Mouse (Mus musculus) liver, adult (tissue): ENCODE results near the gene Lhfpl2.

Experiments
- GATA4 ChIP-seq: IDR thresholded peaks from 2 replicates; pipeline ENCODE4 v1.6.1; 2014; ENCODE audit warnings: mild to moderate bottlenecking, low read length; ENCODE audit not compliant: insufficient replicate concordance

Lhfpl2 gene

DNA sequence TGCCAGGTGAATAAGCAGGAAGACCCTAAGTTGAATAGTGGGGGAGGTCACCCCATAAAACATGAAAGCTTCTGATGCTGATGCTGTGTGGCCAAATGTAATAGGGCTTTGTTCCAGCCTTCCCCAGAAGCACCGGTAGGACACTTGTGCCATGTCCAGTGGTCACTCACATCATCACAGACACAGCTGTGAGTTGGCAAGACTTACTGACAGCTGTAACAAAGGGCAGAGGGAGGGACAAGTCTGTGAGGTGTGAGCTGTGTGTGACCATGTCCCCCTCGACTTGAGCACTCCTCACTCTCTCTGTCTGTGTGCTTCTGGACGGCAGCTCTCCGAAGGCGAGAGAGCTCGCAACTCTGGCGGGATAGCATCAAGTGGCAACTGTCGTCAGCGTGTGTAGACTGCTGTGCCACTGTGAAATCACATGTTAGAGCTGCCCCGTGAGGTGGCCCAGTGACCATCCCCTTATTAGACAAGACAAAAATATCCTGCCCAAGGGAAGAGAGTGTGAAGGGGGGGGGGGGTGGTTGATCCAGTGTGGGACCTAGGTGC is 43.5 kb downstream of the Lhfpl2 start:
- no peak for TF ChIP-seq GATA4

GRCm38 (mm10) chr13:94104866-94105475 is 47.4 kb downstream of the Lhfpl2 start:
- no peak for TF ChIP-seq GATA4

DNA sequence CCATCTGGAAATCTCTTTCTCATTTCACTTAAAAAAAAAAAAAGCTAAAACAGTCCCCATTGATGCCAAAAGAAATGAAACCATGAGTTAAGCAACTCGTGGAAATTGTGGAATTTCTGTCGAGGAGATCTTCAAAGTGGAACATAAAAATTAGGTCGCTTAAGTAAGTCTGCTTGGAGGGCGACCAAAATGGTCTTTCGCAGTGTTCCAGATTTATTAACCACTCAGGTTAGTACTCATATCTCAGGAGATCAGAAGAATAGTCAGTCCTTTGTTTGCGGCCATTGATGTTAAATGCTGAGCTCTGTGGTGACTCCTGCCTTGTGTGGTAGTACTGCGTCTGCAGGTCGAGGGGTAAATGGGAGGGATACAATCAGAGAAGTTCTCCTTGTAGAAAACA is 48.8 kb downstream of the Lhfpl2 start:
- TF ChIP-seq GATA4 = no peak

DNA sequence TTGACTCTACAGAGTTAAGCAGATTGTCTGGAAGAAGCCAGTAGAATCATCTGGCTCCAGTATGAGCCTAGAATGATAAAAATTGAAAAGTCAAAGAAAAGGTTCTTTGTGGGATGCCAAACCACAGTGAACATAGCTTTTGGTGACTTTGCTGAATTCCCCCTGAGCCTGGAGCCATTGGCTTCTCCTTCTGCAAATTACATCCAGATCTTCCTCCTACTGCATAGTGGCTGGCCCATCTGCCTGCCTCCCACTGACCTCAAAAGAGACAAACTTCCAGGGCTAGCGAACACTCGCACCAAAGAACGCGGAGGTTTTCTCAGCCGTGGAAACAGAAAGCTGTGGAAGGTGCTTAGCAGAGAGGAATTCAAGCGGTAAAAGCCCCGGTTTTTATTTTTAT is 49.4 kb downstream of the Lhfpl2 start:
- no peak for TF ChIP-seq GATA4

- no peak for TF ChIP-seq GATA4
Observed at GRCm38 (mm10) chr13:94110556-94110955, 53.0 kb downstream of the Lhfpl2 start.

DNA sequence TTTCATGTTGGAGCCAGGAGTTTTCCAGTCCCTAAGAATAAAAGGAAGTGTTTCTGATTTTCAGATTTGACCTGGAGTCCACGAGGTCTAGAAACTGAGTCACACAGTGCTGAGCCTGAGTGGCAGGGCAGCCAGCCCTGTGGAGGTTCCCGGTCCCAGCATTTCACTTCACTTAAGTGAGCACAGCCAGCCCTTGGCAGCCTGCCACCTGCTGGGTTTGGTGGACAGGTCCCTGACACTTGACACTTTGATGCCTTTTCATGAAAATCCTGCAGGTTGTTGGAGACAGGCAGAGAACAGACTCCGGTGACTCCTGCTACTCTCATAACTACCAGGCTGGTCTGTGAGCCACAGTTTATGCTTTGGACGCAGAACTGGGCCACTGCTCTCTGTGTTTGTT is 57.9 kb downstream of the Lhfpl2 start:
- no peak for TF ChIP-seq GATA4

GRCm38 (mm10) chr13:94116705-94117410 is 59.3 kb downstream of the Lhfpl2 start:
- no peak for TF ChIP-seq GATA4

DNA sequence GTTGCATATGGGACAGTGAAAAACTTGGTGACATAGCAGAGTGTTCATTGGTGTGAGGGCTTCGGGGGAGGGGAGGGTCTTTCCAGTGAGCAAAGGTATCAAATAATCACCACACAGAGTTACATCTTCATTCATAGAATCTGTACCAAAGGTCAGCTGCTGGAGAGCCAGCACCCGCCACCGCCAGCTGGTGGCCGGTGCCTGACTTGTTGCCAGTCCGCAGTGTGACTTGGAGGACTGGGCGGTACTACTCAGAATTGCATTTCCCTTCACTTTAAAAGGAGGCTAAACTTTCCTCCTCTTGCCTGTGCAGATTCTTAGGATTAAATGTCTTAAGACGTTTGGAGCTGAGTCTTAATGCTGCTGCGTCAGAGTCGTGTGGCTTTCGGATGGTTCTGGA is 59.9 kb downstream of the Lhfpl2 start:
- no peak for TF ChIP-seq GATA4

DNA sequence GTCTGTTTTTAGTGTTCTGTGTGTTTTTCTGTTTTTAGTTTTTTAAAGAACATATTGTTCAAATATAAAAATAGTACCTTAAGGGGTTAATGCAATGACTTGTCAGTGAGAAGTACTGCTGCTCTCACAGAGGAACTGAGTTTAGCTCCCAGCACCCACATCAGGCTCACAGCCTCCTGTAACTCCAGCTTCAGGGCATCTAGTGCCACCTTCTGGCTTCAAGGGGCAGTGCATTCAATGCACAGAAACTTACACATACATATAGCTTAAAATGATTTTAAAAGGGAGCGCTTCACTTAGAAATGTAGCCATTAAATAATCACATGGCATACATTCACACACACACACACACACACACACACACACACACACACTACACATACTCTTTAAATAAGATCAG is 60.5 kb downstream of the Lhfpl2 start:
- TF ChIP-seq GATA4 = no peak

- TF ChIP-seq GATA4 = no peak
Observed at GRCm38 (mm10) chr13:94119309-94119708, 61.7 kb downstream of the Lhfpl2 start.

DNA sequence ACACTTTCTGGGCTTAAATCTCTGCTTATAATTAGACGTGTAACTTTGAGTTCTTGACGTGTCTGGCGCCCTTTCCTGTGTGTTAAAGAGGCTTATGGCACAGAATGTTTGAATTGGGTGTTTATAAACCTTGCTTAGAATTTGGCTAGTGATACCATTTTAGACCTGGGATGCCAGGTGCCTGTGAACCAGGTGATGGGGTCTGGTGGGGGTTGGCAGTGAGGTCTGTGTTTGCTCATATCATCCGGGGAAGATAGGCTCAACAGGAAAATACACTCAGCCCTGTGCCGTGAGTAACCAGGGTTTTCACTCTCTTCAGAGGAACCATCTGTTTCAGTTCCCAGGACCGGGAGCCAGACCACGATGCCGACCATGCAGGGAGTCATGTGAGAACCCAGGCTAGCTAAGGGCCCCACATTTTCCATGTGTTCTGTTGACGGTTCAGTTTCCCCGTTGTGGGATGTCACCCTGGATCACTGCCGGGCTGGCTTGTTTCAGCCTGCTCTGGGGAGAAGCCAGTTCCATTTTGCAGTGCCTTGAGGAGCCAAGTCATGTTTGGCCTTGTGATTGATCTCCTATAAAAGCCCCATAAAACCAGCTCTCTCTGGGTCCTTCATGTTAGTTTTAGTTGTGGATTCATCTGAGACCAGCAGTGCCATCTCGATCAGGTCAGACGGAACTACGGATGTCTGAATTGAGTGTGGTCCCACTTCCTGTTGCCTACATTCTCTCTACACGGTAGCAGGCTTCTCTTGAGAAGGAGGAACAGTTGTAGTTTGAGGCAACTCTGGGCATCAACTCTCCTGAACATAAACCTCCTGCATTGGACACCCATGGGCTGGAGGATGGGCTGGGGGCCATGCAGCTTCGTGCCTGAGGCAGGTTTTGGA is 65.4 kb downstream of the Lhfpl2 start:
- TF ChIP-seq GATA4 = no peak

- TF ChIP-seq GATA4 = peak; percentile 96
Observed at GRCm38 (mm10) chr13:94130394-94130793, 72.8 kb downstream of the Lhfpl2 start.

DNA sequence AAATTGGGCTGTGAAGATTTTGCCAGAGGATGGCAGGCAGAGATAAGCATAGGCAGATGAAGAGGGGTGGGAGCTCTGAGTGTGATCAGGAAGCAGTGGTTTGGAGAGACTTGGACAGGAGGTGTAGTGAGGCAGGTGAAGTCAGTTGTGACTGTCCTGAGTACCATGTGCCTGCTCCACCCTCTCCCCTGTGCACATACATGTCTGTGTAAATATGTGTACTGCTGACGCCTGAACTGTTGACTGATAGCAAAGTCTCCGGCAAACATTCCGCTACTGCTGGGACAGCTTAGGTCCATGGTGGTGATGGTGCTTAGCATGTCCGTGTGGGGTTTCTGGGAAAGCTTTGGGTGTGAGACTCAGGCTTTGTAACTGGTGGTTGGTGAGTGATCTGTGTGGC is 73.5 kb downstream of the Lhfpl2 start:
- TF ChIP-seq GATA4 = no peak

GRCm38 (mm10) chr13:94132187-94132995 is 74.8 kb downstream of the Lhfpl2 start:
- no peak for TF ChIP-seq GATA4

- TF ChIP-seq GATA4 = no peak
Observed at GRCm38 (mm10) chr13:94134646-94135045, 77.0 kb downstream of the Lhfpl2 start.

- no peak for TF ChIP-seq GATA4
Observed at GRCm38 (mm10) chr13:94135180-94135579, 77.6 kb downstream of the Lhfpl2 start.
